Comparison of ENCODE assay signal across 18 mouse cellular contexts in the genomic region with DNA sequence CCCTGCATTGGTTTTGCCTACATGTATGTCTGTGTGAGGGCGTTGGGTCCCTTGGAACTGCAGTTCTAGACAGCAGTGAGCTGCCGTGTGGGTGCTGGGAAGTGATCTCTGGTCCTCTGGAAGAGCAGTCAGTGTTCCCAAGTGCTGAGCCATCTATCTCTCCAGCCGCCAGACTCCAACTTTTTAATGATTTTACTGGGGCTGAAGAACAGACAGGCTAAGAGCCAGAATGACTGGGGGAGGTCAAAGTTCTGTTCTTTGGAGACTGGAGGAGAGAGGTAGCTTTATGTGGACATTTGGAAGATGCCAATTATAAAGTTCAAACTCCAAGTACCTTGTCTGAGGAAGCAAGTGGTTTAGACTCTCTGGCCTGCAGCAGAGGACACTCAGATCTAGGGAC. TPM values are rescaled to one million over a fixed set of nuclear protein-coding genes. Genes with fewer than 3 reads are reported as not detected.
"Had no signal": no experiment of that assay in that cellular context is flagged by ENCODE, and none has a peak within 500 bp of the region (broad histone marks: within the 10 kb centered on the region; RNA-seq: fewer than 3 reads in every experiment).

No protein-coding gene starts in this region.

- H3K36me3 ChIP-seq: hindbrain, embryonic 15.5 days; limb, embryonic 12.5 days; midbrain, embryonic 10.5 days; midbrain, embryonic 15.5 days; neural tube, embryonic 13.5 days had no signal

- H3K4me2 ChIP-seq: hindbrain, embryonic 15.5 days; limb, embryonic 12.5 days; midbrain, embryonic 15.5 days; neural tube, embryonic 13.5 days had no signal

- H3K27me3 ChIP-seq: hindbrain, embryonic 15.5 days; midbrain, embryonic 15.5 days; neural tube, embryonic 13.5 days had no signal

- H3K27ac ChIP-seq: hindbrain, embryonic 15.5 days; kidney, postnatal 0 days; layer of hippocampus, adult 2 months; limb, embryonic 12.5 days; liver, embryonic 14.5 days; midbrain, embryonic 10.5 days; midbrain, embryonic 15.5 days; neural tube, embryonic 13.5 days had no signal

- ATAC-seq: lung, postnatal 0 days; midbrain, embryonic 15.5 days had no signal

- H3K4me3 ChIP-seq: hindbrain, embryonic 15.5 days; layer of hippocampus, adult 2 months; limb, embryonic 12.5 days; midbrain, embryonic 10.5 days; midbrain, embryonic 15.5 days; neural tube, embryonic 13.5 days had no signal

- DNase-seq: liver; lung, adult 2 months; lung, postnatal 4 days; retina, postnatal 1 day; right cerebral cortex, postnatal 4 days; spleen, adult 18-20 months; thymus, adult 18-20 months; thymus, postnatal 25 days had no signal

- H3K9ac ChIP-seq: hindbrain, embryonic 15.5 days; limb, embryonic 12.5 days; liver, embryonic 14.5 days; midbrain, embryonic 15.5 days; neural tube, embryonic 13.5 days had no signal

- H3K9me3 ChIP-seq: hindbrain, embryonic 15.5 days; limb, embryonic 12.5 days; midbrain, embryonic 10.5 days; midbrain, embryonic 15.5 days; neural tube, embryonic 13.5 days had no signal

- H3K4me1 ChIP-seq: limb, embryonic 12.5 days had no signal

RNA-seq across cellular contexts. Expression of gene Mchr1, which starts 5.5 kb away (rescaled TPM):
- total RNA-seq: megakaryocyte, adult 5-6 weeks had no signal
